Mouse (Mus musculus): ENCODE data around the gene Cnot4.

- TF ChIP-seq CTCF (IDR thresholded peaks at IDR 0.05; ENCODE audit: extremely low read depth, insufficient read length, insufficient replicate concordance, low read depth, low read length) = no peak
- no peak for TF ChIP-seq POLR2A (IDR thresholded peaks at IDR 0.05; ENCODE audit: low read depth, low read length)
Measured at GRCm38 (mm10) chr6:35147726-35148422, 14.3 kb upstream of the Cnot4 start.

Data from small intestine, adult 2 months (tissue).